Mouse (Mus musculus) layer of hippocampus, adult 8-10 months (tissue): Measurements from ENCODE around the gene Ulk4. TPM values are rescaled to one million over a fixed set of nuclear protein-coding genes. Genes with fewer than 3 reads are reported as not detected.

Experiments used
- DNase-seq, 2 experiments: peaks; one replicate each; pipeline ENCODE4 v3.0.0; 2022; ENCODE audit warnings: low spot score in 2 of 2
- total RNA-seq, 4 experiments: library from RNA; stranded (reverse); gene quantifications; 2 replicates each; pipeline ENCODE4 v1.2.4; 2022

The Ulk4 gene
- total RNA-seq, 4 experiments from 2014 or later = 7.9 to 10.8 (median 9.9) TPM

DNA sequence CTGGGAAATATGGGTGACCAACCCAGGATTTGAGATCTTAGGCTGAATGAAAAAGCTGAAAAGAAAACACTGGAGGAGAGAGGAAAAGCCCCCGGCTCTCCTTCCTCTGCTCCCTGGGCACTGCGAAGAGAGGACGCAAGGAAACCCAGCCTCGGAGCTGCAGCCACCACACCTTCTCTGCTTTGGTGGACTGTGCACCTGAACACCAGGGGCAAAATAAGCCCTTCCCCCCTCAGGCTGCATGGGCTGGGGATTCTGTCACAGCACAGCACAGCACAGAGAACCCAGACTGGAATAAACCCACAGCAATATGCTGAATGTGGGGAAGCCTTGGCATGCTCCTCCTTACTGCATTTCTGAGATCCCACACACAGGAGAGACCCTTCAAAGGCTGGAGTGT lies 81.9 kb downstream of the Ulk4 start:
- DNase-seq = no peak

DNA sequence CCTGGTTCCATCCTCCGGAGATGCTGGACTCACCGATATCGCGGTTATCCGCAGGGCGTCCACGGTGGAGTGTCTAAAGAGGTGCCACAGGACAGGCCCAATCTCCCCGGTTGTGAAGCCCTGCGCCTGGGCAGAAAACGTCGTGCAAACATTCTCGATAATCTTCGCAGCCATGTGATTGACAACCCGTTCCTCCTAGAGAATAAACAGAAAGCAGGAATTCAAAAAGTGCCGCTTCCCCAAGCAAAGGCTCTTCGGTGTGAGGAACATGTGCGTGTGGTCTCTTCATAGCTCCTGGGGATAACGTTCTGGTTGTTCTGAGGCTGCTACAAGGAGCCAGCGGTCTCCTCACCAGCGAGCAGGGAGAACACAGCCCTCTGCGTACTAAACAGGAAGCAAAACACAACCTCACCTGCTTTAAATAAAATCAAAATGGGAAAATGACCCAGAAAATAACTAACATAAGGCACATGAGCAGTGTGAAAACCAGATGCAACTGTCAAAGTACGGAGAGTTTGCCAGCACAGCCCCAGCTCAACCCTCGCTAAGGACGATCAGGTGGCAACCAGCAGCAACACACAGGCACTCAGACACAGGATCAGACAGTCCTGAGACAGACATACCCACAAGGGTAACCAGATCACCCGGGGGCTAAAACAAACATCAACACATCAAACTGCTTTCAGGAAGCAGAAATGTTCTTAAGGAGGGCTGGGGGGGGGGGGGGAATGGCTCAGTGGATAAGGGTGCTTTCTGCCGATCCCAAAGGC lies 84.2 kb downstream of the Ulk4 start:
- DNase-seq = no peak

DNA sequence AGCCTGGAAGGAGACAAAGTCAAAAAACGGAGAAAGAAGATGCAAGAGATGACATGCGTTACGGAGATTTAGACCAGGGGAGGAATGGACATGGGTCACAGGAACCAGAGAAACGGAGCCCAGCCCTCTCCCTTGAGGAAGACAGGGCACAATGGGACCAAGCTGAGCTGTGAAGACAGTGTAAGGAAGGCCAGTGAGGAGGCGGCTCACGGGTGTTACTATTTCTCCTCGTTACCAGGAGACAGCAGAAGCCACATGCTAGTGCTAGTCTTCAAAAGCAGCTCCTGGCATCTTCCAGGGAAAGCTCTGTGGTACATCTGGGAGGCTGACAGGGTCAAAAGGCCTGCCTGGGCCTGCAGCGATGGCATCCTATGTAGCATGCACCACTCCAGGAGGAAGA lies 89.2 kb downstream of the Ulk4 start:
- no peak for DNase-seq

DNA sequence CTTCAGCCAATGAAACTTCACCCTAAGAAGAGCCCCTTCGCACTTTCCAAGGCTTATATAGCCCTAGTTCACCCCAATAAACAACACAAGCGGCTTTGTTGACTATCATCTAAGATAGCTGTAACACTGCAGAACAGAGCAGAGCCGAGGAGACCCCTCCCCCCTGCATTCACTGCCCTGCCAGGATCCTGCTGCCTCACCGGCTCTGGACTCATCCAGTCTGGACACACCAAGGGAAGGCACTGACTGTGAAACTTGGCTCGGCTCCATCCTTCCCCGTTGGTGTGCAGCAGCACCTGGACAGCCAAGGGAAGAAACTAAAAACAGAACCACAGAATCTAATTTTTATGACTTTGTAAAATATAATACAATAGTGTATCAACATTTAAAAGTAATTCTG lies 91.2 kb downstream of the Ulk4 start:
- DNase-seq = no peak

DNA sequence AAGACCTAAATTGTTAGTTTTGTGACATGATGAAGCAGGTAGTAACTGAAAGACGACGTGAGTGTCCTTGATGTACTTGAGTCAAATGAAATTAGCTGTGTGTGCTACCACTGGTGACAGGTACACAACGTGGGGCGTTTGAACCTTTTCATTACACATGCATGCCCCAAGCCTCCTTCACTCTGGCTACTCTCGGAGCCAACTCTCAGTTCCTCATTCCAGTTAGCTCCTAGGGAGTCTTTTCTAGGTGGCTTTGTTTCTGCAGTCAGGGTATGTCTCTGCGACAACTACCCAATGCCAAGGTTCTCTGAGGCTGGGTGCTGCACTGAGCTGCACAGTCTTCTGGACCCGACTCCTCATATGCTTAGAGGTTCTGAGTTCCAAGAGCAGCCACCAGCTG lies 100.6 kb downstream of the Ulk4 start:
- DNase-seq = no peak

DNA sequence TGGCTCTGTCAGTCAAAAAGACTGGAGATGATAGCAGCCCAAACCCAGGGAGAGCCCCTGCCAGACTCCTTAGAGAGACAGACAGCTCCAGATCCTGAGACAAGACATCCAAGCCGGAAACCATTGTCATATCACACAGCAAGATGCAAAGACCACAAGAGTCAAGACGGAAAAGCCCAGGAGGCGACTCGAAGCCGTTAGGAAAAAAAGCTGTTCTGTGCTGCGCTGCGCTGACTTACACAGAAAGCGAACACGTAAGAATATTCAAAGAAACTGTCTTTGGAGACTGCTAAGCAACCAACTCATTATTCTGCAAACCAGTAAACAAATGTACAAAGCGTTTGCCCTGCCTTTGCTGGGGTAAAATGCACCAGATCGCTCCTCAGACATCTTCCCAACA lies 101.8 kb downstream of the Ulk4 start:
- no peak for DNase-seq

DNA sequence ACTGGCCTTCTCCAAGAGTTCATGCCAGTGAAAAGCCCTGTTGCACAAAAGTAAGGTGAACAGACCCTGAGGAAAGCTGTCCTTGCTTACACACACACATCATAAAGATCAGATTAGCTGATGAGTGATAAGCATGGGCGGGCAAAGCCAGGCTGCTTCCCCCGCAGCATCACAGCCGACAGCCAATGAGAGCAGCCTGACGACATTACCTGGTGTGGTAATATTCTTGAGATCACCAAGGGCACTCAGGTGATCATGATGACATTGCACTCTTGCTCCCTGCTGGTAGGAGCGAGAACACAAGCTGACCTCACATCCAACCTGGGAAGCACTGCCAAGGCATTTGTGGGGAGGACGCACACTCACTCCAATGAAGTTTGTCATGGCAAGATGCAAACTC lies 104.9 kb downstream of the Ulk4 start:
- DNase-seq = no peak

DNA sequence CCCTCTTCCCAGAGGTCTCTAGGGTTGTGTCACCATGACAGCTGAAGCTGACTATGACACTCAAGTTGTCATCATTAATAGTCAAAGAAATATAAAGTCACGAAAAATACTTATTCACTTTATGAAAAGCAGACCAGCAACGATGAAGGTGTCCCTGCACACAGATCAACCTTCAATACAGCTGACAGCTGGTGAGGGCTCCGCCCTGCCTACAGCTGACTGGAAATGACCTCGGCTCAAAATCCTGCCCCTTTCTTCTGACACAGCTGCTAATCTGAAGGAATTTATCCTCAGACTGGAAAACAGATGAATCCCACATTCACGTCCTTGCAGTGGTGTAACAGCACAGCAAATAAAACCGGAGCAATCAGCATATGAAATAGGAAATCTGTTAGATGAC lies 105.4 kb downstream of the Ulk4 start:
- no peak for DNase-seq

DNA sequence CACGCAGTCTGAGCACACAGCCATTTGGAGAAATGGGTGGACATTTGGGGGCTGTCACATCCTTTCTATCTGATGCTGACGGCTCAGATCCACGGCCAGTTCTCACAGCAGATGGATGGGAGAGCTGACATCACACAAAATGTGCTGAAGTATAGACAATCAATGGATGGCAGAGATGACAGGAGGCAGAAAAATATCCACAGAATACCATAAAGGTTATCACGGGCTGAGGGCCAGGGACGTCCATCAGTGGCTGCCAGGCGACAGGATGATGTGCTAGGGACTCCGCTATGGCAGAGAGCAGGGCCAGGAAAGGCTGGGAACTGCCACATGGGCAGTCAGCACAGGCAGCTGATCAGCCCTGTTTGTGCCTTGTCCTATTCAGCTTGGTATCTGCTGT lies 112.4 kb downstream of the Ulk4 start:
- DNase-seq = no peak

DNA sequence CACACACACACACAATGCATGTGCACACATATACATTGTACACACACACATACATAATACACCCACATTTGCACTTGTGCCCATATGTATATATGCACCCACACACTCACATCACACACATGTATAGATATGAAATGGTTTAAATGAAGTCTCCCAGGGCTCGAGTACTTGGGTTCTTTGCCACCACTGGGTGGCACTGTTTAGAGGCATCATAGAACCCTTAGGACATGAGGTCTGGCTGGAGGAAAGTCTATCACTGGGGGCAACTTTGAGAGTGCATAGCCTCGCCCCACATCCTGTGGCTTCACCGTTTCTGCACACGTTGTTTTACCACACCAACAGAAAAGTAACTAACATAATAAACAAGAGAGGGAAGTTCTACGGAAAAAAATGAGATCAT lies 114.2 kb downstream of the Ulk4 start:
- DNase-seq = no peak

DNA sequence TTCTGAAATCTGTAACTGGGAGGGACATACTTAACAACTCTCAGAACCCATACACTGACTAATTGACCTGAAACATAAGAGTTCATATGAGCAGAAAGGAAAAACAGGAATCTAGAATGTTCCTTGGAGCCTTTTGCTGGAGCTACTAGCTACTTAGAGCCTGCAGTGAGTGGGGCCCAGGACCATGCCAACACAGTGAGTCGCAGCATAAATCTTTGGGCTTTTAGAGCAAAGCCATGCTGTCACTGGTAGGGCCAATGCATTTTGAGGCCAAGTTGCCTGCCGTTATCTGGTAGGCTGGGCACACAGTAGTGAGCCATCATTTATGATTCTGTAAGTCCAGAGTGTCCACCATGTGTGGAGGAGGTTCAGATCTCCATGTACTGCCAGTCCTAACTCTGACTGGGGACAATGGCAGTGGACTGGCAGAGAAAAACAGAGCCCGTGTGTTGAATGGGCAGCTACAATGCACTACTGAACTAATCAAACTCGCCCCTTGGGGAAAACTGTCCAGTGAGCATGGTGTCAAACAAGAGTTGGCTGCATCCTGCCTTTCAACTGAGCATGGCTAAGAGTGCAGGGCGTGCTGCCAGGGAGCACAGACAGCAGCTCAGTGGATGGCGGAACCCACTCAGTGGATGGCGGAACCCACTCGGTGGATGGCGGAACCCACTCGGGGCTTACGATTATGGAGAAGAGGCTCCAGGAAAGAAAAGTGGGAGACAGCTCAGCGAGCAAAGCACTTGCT lies 115.0 kb downstream of the Ulk4 start:
- no peak for DNase-seq

DNA sequence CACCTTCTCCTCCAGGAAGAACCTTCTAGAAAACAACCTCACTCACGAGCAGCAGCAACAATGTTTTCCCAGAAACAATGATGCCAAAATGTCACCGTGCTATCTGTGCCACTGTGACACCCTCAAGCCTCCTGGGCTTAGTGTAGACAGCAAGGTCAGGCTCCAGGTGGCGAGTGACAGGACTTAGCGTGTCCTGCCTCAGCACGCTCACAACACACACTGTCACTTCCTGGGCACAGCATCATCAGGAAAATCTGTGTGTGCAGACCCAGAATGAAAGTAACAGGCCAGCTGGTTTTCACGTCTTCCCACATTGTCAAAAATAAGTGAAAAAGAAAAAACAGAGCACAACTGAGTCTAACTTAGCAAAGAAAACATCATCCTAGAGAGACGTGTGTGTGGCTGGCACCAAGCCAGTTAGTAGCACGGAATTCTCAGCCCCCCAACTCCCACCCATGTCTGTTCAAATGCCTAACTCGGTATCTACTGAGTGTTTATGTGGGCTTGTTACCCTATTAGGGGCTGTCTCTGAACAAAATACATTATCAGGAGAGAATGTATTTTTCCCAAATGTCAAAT lies 120.7 kb downstream of the Ulk4 start:
- DNase-seq = no peak

DNA sequence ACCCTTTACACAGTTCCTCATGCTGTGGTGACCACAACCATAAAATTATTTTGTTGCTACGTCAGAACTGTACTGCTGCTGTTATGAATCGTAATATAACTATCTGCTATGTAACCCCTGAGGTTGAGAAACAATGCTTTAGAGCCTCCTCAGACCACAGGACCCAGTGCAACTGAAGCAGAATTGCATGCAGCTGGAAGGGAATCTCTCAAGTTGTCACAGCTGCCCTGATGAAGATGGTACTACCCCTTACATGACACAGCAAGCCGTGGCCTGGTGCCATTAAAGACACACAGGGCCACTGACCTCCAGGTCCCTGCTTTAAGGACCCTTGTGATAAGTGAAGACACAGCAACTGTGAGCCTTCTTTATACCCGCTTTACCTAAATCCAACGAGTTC lies 123.7 kb downstream of the Ulk4 start:
- DNase-seq = no peak

DNA sequence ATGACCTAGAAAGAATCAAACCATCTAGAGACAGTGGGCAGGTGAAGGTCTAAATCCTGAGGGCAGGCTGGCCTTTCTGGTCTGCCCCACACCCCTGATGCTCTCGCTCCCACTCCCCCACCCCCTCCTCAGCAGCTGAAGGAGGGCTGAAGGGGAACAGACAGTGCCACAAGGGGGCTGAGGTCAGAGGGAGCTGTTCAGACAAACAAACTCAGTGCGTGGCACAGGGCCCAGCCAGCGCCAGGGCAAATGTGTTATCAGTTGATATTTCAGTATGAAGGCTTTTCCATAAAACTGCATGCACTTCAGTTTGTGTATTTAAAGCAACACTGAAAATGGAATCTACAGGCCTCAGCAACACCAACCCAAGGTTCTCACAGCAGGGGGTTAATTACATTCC lies 128.4 kb downstream of the Ulk4 start:
- DNase-seq = no peak

DNA sequence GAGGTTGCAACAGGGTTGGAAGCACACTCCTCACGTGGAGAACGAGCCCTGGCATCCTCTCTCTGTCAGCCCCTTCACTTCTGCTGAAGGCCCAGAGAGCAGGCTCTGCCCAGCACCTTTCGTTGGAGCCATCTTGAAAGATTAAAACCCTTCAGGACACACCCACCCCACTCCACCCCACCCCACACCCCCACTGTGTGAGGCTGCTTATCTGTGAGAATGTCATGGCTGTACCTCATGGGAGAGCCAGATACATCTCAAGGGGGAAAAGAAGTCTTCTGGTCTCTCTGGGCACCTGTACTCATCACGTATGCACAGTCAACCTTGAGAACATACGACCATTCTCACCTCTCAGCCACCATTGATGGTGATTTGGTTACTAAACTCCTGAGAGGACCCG lies 133.8 kb downstream of the Ulk4 start:
- DNase-seq = no peak

DNA sequence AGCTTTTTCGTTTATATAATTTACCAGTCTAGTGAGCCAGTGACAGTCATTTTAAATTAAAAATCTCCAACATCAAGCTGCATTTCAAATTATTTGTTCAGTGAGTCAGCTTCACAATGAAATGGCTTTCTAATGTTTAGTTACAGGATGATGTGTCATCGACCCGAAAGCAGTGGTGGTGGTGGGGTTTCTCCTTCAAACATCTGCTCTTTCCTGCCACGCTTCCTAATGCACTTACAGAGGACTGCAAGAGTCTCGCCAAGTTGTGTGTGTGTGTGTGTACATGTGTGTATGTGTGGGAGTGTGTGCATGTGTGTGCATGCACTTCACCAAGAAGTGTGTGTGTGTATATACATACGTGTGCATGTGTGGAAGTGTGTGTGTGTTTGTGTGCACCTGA lies 144.4 kb downstream of the Ulk4 start:
- no peak for DNase-seq

DNA sequence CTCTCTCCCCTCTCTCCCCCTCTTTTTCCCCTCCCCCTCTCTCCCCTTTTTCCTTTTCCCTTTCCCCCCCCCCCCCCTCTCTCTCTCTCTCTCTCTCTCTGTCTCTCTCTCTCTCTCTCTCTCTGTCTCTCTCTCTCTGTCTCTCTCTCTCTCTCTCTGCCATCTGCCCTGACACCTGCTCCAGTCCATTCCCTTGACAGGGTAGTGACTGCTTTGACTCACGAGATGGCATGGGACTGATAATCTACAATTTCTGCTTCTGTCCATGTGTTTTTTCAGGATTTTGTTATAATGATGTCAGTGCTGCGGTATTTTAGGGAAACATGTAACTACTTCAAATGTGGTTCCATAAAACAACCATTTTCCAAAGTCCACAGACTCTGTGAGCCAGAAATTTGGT lies 147.5 kb downstream of the Ulk4 start:
- DNase-seq = no peak

DNA sequence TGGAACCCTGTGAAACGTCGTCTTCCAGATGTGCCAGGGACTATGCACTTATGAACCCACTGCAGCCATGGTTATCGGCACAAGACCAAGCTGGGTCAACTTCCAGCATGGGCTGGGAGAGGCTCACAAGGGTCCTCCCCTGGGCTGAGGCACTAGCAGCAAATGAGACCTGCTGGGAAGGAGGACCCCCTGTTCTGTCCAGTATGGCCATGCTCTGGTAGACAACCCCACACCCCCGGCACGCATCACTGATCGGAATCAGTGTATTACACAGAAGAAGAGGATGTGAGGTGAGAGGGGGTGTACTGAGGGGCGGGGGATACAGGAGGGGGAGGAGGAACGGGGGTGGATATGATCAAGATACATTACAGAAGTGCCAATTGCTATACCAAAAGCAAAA lies 148.1 kb downstream of the Ulk4 start:
- no peak for DNase-seq

DNA sequence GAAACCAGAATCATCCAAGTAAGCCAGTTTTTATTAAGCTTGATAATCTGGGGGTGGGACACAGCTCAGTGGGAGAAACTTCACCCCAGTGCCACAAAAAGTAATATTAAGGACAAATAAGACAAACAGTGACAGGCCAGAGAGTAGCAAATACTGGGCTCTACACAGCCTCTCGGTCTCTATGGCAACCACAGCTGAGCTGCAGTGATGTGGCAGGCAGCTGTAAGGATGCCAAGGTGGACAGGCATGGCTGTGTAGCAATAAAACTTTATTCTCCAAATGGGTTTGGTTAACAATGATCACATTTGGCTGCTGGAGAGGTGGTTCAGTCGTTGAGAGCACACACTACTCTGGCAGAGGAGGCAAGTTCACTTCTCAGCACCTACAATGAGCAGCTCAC lies 150.0 kb downstream of the Ulk4 start:
- DNase-seq = peak in 1 of 2 experiments; percentile 16

DNA sequence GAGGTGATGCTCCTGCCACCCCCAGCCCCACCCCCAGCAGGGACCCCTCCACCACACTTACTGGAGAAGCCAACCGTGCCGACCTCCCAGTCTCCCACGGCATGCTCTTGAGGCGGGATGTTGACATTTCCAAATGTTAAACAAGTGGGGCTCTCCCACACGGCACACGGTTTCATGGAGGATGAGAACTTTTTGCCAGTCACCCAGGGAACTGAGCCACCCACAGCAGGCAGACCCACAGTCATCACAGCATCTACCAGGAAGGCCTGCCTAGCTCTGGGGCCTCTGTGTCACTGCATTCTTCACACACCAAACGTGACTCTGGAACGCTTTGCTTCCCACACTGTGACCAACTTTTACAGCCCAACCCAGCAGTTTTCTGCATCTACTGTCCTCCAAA lies 152.3 kb downstream of the Ulk4 start:
- peak; percentile 35 to 40 for DNase-seq

DNA sequence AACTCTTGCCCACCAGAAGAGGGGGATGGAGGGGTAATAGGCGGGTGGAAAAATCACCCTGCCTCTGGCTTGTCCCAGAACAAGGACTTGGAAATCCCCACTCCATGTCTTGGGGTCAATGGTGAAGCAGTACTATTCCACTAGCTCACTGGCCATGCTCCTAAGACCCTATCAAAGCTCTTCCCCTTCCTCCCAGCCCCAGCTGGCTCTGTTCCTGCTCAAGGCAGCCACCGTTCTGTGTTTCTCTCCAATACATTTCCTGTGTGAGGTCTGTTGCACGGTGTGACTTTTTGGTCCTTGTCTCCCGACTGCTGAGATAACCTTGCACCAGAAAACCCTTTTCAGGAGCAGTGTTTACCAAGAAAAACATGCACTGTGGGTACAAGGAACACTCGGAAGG lies 155.0 kb downstream of the Ulk4 start:
- no peak for DNase-seq

DNA sequence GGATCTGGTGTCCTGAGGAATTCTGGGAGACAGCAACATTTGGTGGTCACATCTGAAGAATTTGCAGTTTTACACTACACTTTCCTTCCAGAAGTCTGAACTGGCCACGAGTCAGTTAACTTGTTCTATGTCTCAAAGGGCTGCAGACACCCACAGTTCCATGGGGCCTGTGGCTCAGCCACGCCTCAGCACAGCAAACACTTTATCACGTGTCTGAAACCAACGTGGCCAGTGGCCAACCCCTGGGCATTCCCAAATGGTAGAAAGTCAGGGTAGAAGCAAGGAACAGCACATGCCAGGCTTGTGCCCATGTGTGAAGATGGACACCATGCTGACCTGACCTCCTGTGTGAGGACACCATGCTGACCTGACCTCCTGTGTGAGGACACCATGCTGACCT lies 159.1 kb downstream of the Ulk4 start:
- DNase-seq = no peak

DNA sequence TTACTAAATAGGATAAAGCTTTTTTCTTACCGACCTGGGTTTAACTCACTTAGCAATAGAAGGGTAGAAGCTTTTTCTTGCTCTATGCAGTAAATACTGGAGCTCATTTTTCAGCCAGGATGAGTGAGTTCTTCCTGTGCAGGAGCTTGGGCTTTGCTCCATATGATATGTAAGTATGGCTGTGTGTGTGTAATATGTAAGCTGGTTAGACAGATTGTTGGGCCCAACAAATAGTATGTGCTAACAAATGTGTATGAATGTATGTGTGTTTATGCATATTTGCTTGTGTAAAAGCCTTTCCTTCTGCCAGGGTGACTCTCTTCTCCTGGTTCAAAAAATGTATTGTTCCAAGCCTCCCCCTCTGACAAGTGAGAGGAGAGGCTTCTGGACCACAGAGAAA lies 164.9 kb downstream of the Ulk4 start:
- DNase-seq = no peak
